Mouse (Mus musculus) heart, postnatal 0 days (tissue): ENCODE results near the gene Sufu. TPM values are rescaled to one million over a fixed set of nuclear protein-coding genes. Genes with fewer than 3 reads are reported as not detected.

ENCODE experiments used
- ATAC-seq: fragments of 200-750 bp; cut with Nextera tagmentation; 2 replicates; pipeline ENCODE4 v1.8.0; 2017; ENCODE audit warnings: low read depth, moderate number of reproducible peaks, moderate library complexity; ENCODE audit not compliant: insufficient read depth
- DNase-seq: peaks from one replicate; pipeline ENCODE4 v3.0.0-alpha.2; 2016; ENCODE audit warnings: low spot score
- H3K27ac ChIP-seq: fragments of 300-500 bp; sonication (generic); 2 replicates; pipeline ENCODE4 v1.5.1; 2014; ENCODE audit warnings: low read depth, mild to moderate bottlenecking
- H3K27me3 ChIP-seq: fragments of 300-500 bp; sonication (generic); 2 replicates; pipeline ENCODE4 v1.6.1; 2014; ENCODE audit warnings: low read length, mixed read lengths; ENCODE audit not compliant: control insufficient read depth, insufficient read depth
- H3K36me3 ChIP-seq: fragments of 300-500 bp; sonication (generic); replicated peaks from 2 replicates; pipeline ENCODE4 v1.6.1; 2014; ENCODE audit warnings: low read length, mixed read lengths; ENCODE audit not compliant: control insufficient read depth, insufficient read depth
- H3K4me1 ChIP-seq: fragments of 300-500 bp; sonication (generic); 2 replicates; pipeline ENCODE4 v1.6.1; 2014; ENCODE audit warnings: antibody characterized with exemption; ENCODE audit not compliant: control insufficient read depth, insufficient read depth
- H3K4me2 ChIP-seq: fragments of 300-500 bp; sonication (generic); 2 replicates; pipeline ENCODE4 v1.6.1; 2014; ENCODE audit warnings: low read depth, mild to moderate bottlenecking, low read length, moderate library complexity
- H3K4me3 ChIP-seq: fragments of 300-500 bp; sonication (generic); 2 replicates; pipeline ENCODE4 v1.5.1; 2014; ENCODE audit warnings: low read depth, low read length
- H3K9ac ChIP-seq: fragments of 300-500 bp; sonication (generic); replicated peaks from 2 replicates; pipeline ENCODE4 v1.6.1; 2014; ENCODE audit warnings: low read depth, low read length, mixed read lengths
- H3K9me3 ChIP-seq: fragments of 300-500 bp; sonication (generic); replicated peaks from 2 replicates; pipeline ENCODE4 v1.6.1; 2016; ENCODE audit warnings: low read length; ENCODE audit not compliant: control insufficient read depth
- CTCF ChIP-seq: IDR thresholded peaks from 2 replicates; pipeline ENCODE4 v1.5.1; 2016; ENCODE audit warnings: antibody characterized with exemption, control low read depth, low read depth
- EP300 ChIP-seq: IDR thresholded peaks from 2 replicates; pipeline ENCODE4 v1.6.1; 2016; ENCODE audit warnings: antibody characterized with exemption, low read depth
- WGBS: fragments of 180-500 bp; shearing (Covaris S2); extraction: QIAGEN DNeasy Blood & Tissue Kit; methylation state at CpG from one replicate; pipeline ENCODE4 v1.1.7; 2014; 5-methylcytosine and 5-hydroxymethylcytosine counted together
- polyA plus RNA-seq: library from polyadenylated mRNA; unstranded; fragments of >200 nt; fragmentation: Nextera tagmentation; extraction: Ambion mirVana; gene quantifications from 2 replicates; pipeline ENCODE4 v1.2.1, GENCODE M21; 2015
- total RNA-seq: library from RNA; depleted of rRNA; stranded (reverse); fragments of >200 nt; gene quantifications from 2 replicates; pipeline ENCODE4 v1.2.3, GENCODE M21; 2014; ENCODE audit warnings: low replicate concordance

Sufu gene
- total and polyA plus RNA-seq, 2 experiments from 2014 or later = 9.2 to 11.0 TPM

GRCm38 (mm10) chr19:46435492-46435891, 38.8 kb downstream of the Sufu start:
- no peaks in the 10 kb centered on the region for H3K9me3 ChIP-seq
- TF ChIP-seq EP300 = no peak
- TF ChIP-seq CTCF = peak; percentile 39; the same call in 1 of the 2 replicates
- H3K27ac ChIP-seq = no peak overlapping the region
- H3K4me2 ChIP-seq = no peak overlapping the region
- H3K9ac ChIP-seq = no peak overlapping the region
- H3K27me3 ChIP-seq = no peaks in the 10 kb centered on the region
- H3K36me3 ChIP-seq = no peaks in the 10 kb centered on the region
- H3K4me1 ChIP-seq = no peaks in the 10 kb centered on the region
- no peak overlapping the region for H3K4me3 ChIP-seq
- 20% methylated on average over 7 of the region's 7 CpGs for WGBS
- ATAC-seq (no peak), DNase-seq (no peak)

- H3K4me2 ChIP-seq = no peak overlapping the region
- WGBS = 55% methylated on average over 6 of the region's 6 CpGs
- no peaks in the 10 kb centered on the region for H3K9me3 ChIP-seq
- no peak overlapping the region for H3K4me3 ChIP-seq
- no peaks in the 10 kb centered on the region for H3K36me3 ChIP-seq
- peaks cover 7% of the 10 kb centered on the region; the same call in 1 of the 2 replicates for H3K4me1 ChIP-seq
- H3K9ac ChIP-seq = no peak overlapping the region
- H3K27ac ChIP-seq = peak overlapping the region; percentile 43; the same call in 1 of the 2 replicates
- no peak for ATAC-seq
- H3K27me3 ChIP-seq = no peaks in the 10 kb centered on the region
- no peak for TF ChIP-seq EP300
- no peak for TF ChIP-seq CTCF
- no peak for DNase-seq
Observed at GRCm38 (mm10) chr19:46443509-46443908, 46.8 kb downstream of the Sufu start.

GRCm38 (mm10) chr19:46444209-46444608, 47.5 kb downstream of the Sufu start:
- WGBS = 6% methylated on average over 6 of the region's 6 CpGs
- peak; percentile 78 for ATAC-seq

GRCm38 (mm10) chr19:46445641-46446040, 48.9 kb downstream of the Sufu start:
- WGBS = 36% methylated on average over 6 of the region's 6 CpGs
- Histone ChIP-seq H3K9ac (no peak overlapping the region), H3K4me3 (no peak overlapping the region), H3K27me3 (no peaks in the 10 kb centered on the region), H3K4me2 (no peak overlapping the region), H3K27ac (no peak overlapping the region), H3K9me3 (no peaks in the 10 kb centered on the region), H3K36me3 (no peaks in the 10 kb centered on the region), H3K4me1 (peaks cover 7% of the 10 kb centered on the region; the same call in 1 of the 2 replicates)
- DNase-seq (peak; percentile 85), ATAC-seq (peak; percentile 62)
- TF ChIP-seq EP300 (no peak), CTCF (no peak)

More at GRCm38 (mm10) chr19:46444209-46444608, 47.5 kb downstream of the Sufu start:
- peak; percentile 93 for DNase-seq
- Histone ChIP-seq H3K4me3 (no peak overlapping the region), H3K36me3 (no peaks in the 10 kb centered on the region), H3K9me3 (no peaks in the 10 kb centered on the region), H3K4me2 (no peak overlapping the region), H3K27me3 (no peaks in the 10 kb centered on the region), H3K9ac (no peak overlapping the region), H3K4me1 (peaks cover 7% of the 10 kb centered on the region; the same call in 1 of the 2 replicates), H3K27ac (no peak overlapping the region)
- TF ChIP-seq CTCF = peak; percentile 90
- TF ChIP-seq EP300 = no peak; the same call in 1 of the 2 replicates

- H3K4me2 ChIP-seq = no peak overlapping the region
- no peaks in the 10 kb centered on the region for H3K27me3 ChIP-seq
- H3K36me3 ChIP-seq = no peaks in the 10 kb centered on the region
- ATAC-seq (no peak), DNase-seq (no peak)
- H3K9me3 ChIP-seq = no peaks in the 10 kb centered on the region
- TF ChIP-seq EP300 (no peak), CTCF (no peak)
- no peak overlapping the region for H3K27ac ChIP-seq
- peaks cover 7% of the 10 kb centered on the region; the same call in 1 of the 2 replicates for H3K4me1 ChIP-seq
- H3K4me3 ChIP-seq = no peak overlapping the region
- H3K9ac ChIP-seq = no peak overlapping the region
- WGBS = 85% methylated on average over 5 of the region's 5 CpGs
Observed at GRCm38 (mm10) chr19:46446436-46447020, 49.8 kb downstream of the Sufu start.

- no peaks in the 10 kb centered on the region for H3K36me3 ChIP-seq
- DNase-seq (no peak), ATAC-seq (no peak)
- no peak overlapping the region for H3K4me3 ChIP-seq
- H3K9ac ChIP-seq = no peak overlapping the region
- no peak overlapping the region for H3K27ac ChIP-seq
- no peaks in the 10 kb centered on the region for H3K27me3 ChIP-seq
- no peaks in the 10 kb centered on the region for H3K9me3 ChIP-seq
- 63% methylated on average over 7 of the region's 7 CpGs for WGBS
- H3K4me2 ChIP-seq = no peak overlapping the region
- TF ChIP-seq CTCF = no peak
- no peak for TF ChIP-seq EP300
- H3K4me1 ChIP-seq = peaks cover 8% of the 10 kb centered on the region; the same call in 1 of the 2 replicates
Observed at GRCm38 (mm10) chr19:46447110-46447509, 50.4 kb downstream of the Sufu start.
